Comparison of ENCODE assay signal across 27 mouse cellular contexts in the genomic region with DNA sequence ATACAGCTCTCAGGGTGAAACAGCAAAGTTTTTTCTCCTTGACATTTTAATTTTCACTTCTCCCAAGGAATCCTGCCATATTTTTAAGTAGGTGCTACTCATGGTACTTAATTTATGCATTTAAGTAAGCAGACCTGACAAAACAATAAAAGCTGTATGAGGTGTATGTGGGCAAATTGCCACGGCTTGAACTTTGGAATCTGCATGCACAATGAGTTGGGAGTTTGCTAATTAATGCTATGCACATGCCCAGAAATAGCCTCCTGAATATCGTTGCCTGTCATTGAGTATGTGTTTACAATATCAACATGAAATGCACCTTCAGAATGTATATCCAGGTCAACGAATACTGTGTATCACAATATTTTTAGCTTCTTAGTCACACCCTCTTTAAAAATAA.
"Had no signal": no experiment of that assay in that cellular context is flagged by ENCODE, and none has a peak within 500 bp of the region (broad histone marks: within the 10 kb centered on the region; RNA-seq: fewer than 3 reads in every experiment).

No protein-coding gene starts in this region.

- H3K4me2 ChIP-seq: heart, embryonic 12.5 days; hindbrain, embryonic 12.5 days; hindbrain, embryonic 14.5 days; intestine, embryonic 15.5 days; limb, embryonic 13.5 days; limb, embryonic 15.5 days; liver, embryonic 12.5 days had no signal

- H3K9me3 ChIP-seq: heart, embryonic 10.5 days; heart, embryonic 12.5 days; hindbrain, embryonic 10.5 days; hindbrain, embryonic 12.5 days; intestine, embryonic 15.5 days; limb, embryonic 13.5 days; limb, embryonic 15.5 days; liver, embryonic 12.5 days had no signal

- H3K36me3 ChIP-seq: heart, embryonic 10.5 days; heart, embryonic 12.5 days; hindbrain, embryonic 10.5 days; hindbrain, embryonic 12.5 days; intestine, embryonic 15.5 days; limb, embryonic 13.5 days; limb, embryonic 15.5 days; liver, embryonic 12.5 days had no signal

- H3K4me3 ChIP-seq: heart, embryonic 10.5 days; heart, embryonic 12.5 days; hindbrain, embryonic 10.5 days; hindbrain, embryonic 12.5 days; intestine, embryonic 15.5 days; layer of hippocampus, adult 2 months; limb, embryonic 13.5 days; limb, embryonic 15.5 days; liver, embryonic 12.5 days had no signal

- H3K4me1 ChIP-seq: heart, embryonic 10.5 days; heart, embryonic 12.5 days; hindbrain, embryonic 12.5 days; intestine, embryonic 15.5 days; limb, embryonic 13.5 days; limb, embryonic 15.5 days; liver, embryonic 12.5 days had no signal

- H3K27ac ChIP-seq: heart, embryonic 10.5 days; hindbrain, embryonic 10.5 days; hindbrain, embryonic 12.5 days; hindbrain, embryonic 14.5 days; intestine, embryonic 15.5 days; layer of hippocampus, adult 2 months; limb, embryonic 13.5 days; limb, embryonic 15.5 days; liver, embryonic 12.5 days; liver, embryonic 14.5 days had no signal

- ATAC-seq: hindbrain, embryonic 16.5 days; inflammation-experienced regulatory T-cells, adult 6 months; intestine, embryonic 15.5 days; intestine, postnatal 0 days; liver, embryonic 12.5 days had no signal

- DNase-seq: gastrocnemius, postnatal 25 days; heart, adult 18-20 months; heart, postnatal 10 days; heart, postnatal 4 days; kidney, adult 18-20 months; kidney, adult 8-10 months; kidney, postnatal 10 days; kidney, postnatal 25 days; kidney, postnatal 4 days; layer of hippocampus, adult 9-11 months; layer of hippocampus, postnatal 36 days; left cerebral cortex, postnatal 4 days; lung, adult 18-20 months had no signal

- H3K9ac ChIP-seq: heart, embryonic 12.5 days; hindbrain, embryonic 12.5 days; hindbrain, embryonic 14.5 days; intestine, embryonic 15.5 days; limb, embryonic 13.5 days; limb, embryonic 15.5 days; liver, embryonic 12.5 days; liver, embryonic 14.5 days had no signal

- H3K27me3 ChIP-seq: heart, embryonic 12.5 days; hindbrain, embryonic 12.5 days; intestine, embryonic 15.5 days; limb, embryonic 13.5 days; limb, embryonic 15.5 days; liver, embryonic 12.5 days had no signal
